Mouse (Mus musculus) CH12.LX (cell line): ENCODE results near the gene Gas7. TPM values are rescaled to one million over a fixed set of nuclear protein-coding genes. Genes with fewer than 3 reads are reported as not detected.

Experiments used
- DNase-seq: peaks from one replicate; pipeline ENCODE4 v3.0.0-alpha.2; 2013; ENCODE audit errors: extremely low read depth
- H3K27ac ChIP-seq: 2 replicates; pipeline ENCODE4 v1.5.1; 2012; ENCODE audit warnings: low read depth, mild to moderate bottlenecking, control low read depth, moderate library complexity; ENCODE audit not compliant: insufficient read depth
- H3K27me3 ChIP-seq: replicated peaks from 2 replicates; pipeline ENCODE3; 2012; ENCODE audit warnings: inconsistent platforms
- H3K36me3 ChIP-seq, 2 experiments: replicated peaks in 1 of 2; 2 replicates each; pipeline versions ENCODE3 to v1.6.1; 2012; ENCODE audit warnings: inconsistent platforms in 1 of 2, low read length in 1 of 2, mild to moderate bottlenecking in 1 of 2, mixed read lengths in 1 of 2, moderate library complexity in 1 of 2; ENCODE audit not compliant: control insufficient read depth in 1 of 2, insufficient read depth in 1 of 2
- H3K4me1 ChIP-seq, 2 experiments: 2 replicates each; pipeline ENCODE4 v1.6.1; 2012; ENCODE audit warnings: inconsistent platforms in 1 of 2, moderate library complexity in 1 of 2; ENCODE audit not compliant: insufficient read depth in 2 of 2, control insufficient read depth in 1 of 2
- H3K4me2 ChIP-seq: 2 replicates; pipeline ENCODE4 v1.6.1; 2012; ENCODE audit warnings: low read depth, mild to moderate bottlenecking, control low read depth; ENCODE audit not compliant: poor library complexity, insufficient read depth, severe bottlenecking
- H3K4me3 ChIP-seq, 3 experiments: fragments of 150-350 bp in 1 of 3; sonication (generic) in 1 of 3; replicated peaks in 1 of 3; 2 replicates each; pipeline versions ENCODE3 to v1.5.1; 2011 to 2012; ENCODE audit warnings: low read depth in 2 of 3, low read length in 2 of 3, mild to moderate bottlenecking in 2 of 3, moderate library complexity in 2 of 3, control low read depth in 1 of 3, improper control_type of control experiment in 1 of 3, inconsistent platforms in 1 of 3, mixed read lengths in 1 of 3; ENCODE audit not compliant: poor library complexity in 1 of 3
- H3K79me2 ChIP-seq: replicated peaks from 2 replicates; pipeline ENCODE4 v1.6.1; 2012; ENCODE audit warnings: mild to moderate bottlenecking, moderate library complexity; ENCODE audit not compliant: control insufficient read depth, poor library complexity, insufficient read depth, severe bottlenecking; ENCODE audit errors: extremely low read depth
- H3K9ac ChIP-seq: 2 replicates; pipeline ENCODE4 v1.6.1; 2012; ENCODE audit warnings: low read depth, mild to moderate bottlenecking, control low read depth, moderate library complexity; ENCODE audit not compliant: insufficient read depth
- H3K9me3 ChIP-seq: replicated peaks from 2 replicates; pipeline ENCODE3; 2012; ENCODE audit warnings: low read length, inconsistent platforms, mixed read lengths
- CHD1 ChIP-seq: IDR thresholded peaks from 2 replicates; pipeline ENCODE4 v1.6.1; 2012; ENCODE audit warnings: low read depth, low read length, improper control_type of control experiment, inconsistent platforms
- CHD2 ChIP-seq: IDR thresholded peaks from 2 replicates; pipeline ENCODE4 v1.6.1; 2011; ENCODE audit warnings: low read length, improper control_type of control experiment
- CTCF ChIP-seq, 2 experiments: IDR thresholded peaks in 1 of 2; conservative IDR thresholded peaks in 1 of 2; 2 replicates each; pipeline ENCODE4 v1.5.1; 2011 to 2012; ENCODE audit warnings: low read depth in 2 of 2, low read length in 2 of 2, improper control_type of control experiment in 1 of 2, inconsistent platforms in 1 of 2, mild to moderate bottlenecking in 1 of 2, moderate library complexity in 1 of 2
- EP300 ChIP-seq: IDR thresholded peaks from 2 replicates; pipeline ENCODE4 v1.6.1; 2011; ENCODE audit warnings: low read length, improper control_type of control experiment
- ETS1 ChIP-seq: conservative IDR thresholded peaks from 2 replicates; pipeline ENCODE4 v1.6.1; 2012; ENCODE audit warnings: low read depth, mild to moderate bottlenecking, inconsistent platforms, low read length, improper control_type of control experiment, moderate library complexity
- IRF4 ChIP-seq: IDR thresholded peaks from 2 replicates; pipeline ENCODE4 v1.6.1; 2014; ENCODE audit warnings: low read depth, mild to moderate bottlenecking, inconsistent platforms, low read length, improper control_type of control experiment
- KAT2A ChIP-seq: IDR thresholded peaks from 2 replicates; pipeline ENCODE4 v1.6.1; 2012; ENCODE audit warnings: low read length, improper control_type of control experiment, inconsistent platforms; ENCODE audit not compliant: insufficient replicate concordance
- MAFK ChIP-seq: IDR thresholded peaks from 2 replicates; pipeline ENCODE4 v1.6.1; 2011; ENCODE audit warnings: low read length, improper control_type of control experiment; ENCODE audit not compliant: insufficient replicate concordance
- MAX ChIP-seq: IDR thresholded peaks from 2 replicates; pipeline ENCODE4 v1.6.1; 2011; ENCODE audit warnings: low read length, improper control_type of control experiment
- MEF2A ChIP-seq: IDR thresholded peaks from 2 replicates; pipeline ENCODE4 v1.6.1; 2014; ENCODE audit warnings: low read depth, mild to moderate bottlenecking, inconsistent platforms, low read length, improper control_type of control experiment, borderline replicate concordance
- MXI1 ChIP-seq: IDR thresholded peaks from 2 replicates; pipeline ENCODE4 v1.6.1; 2011; ENCODE audit warnings: mild to moderate bottlenecking, low read depth, low read length, improper control_type of control experiment
- POLR2AphosphoS2 ChIP-seq: IDR thresholded peaks from 2 replicates; pipeline ENCODE4 v1.6.1; 2011; ENCODE audit warnings: low read depth, low read length, improper control_type of control experiment
- RAD21 ChIP-seq: IDR thresholded peaks from 2 replicates; pipeline ENCODE4 v1.6.1; 2011; ENCODE audit warnings: low read depth, mild to moderate bottlenecking, low read length, improper control_type of control experiment, moderate library complexity
- RCOR1 ChIP-seq: conservative IDR thresholded peaks from 2 replicates; pipeline ENCODE4 v1.6.1; 2012; ENCODE audit warnings: low read depth, mild to moderate bottlenecking, inconsistent platforms, low read length, improper control_type of control experiment
- SMC3 ChIP-seq: IDR thresholded peaks from 2 replicates; pipeline ENCODE4 v1.6.1; 2011; ENCODE audit warnings: low read depth, low read length, improper control_type of control experiment
- TBP ChIP-seq: conservative IDR thresholded peaks from 2 replicates; pipeline ENCODE4 v1.6.1; 2011; ENCODE audit warnings: low read depth, low read length, improper control_type of control experiment
- UBTF ChIP-seq: IDR thresholded peaks from 2 replicates; pipeline ENCODE4 v1.6.1; 2012; ENCODE audit warnings: low read depth, mild to moderate bottlenecking, inconsistent platforms, low read length, improper control_type of control experiment, moderate library complexity
- ZC3H11A ChIP-seq: IDR thresholded peaks from 2 replicates; pipeline ENCODE4 v1.6.1; 2012; ENCODE audit warnings: low read depth, mild to moderate bottlenecking, inconsistent platforms, low read length, improper control_type of control experiment
- dilution Hi-C: fragments of 300-500 bp; cut with MboI; formaldehyde crosslinking; loops from 2 replicates; pipeline ENCODE4 v1.14.3; 2020; ENCODE audit warnings: low sequenced_read_pairs; ENCODE audit not compliant: extremely low pct_unique_long_range_greater_than_20kb, extremely low pct_ligation_motif_present
- in situ Hi-C: fragments of 300-500 bp; cut with MboI; formaldehyde crosslinking; loops from 3 replicates; pipeline ENCODE4 v1.14.3; 2019; ENCODE audit warnings: low sequenced_read_pairs, low pct_ligation_motif_present, low pct_unique_long_range_greater_than_20kb, mixed read lengths
- polyA plus RNA-seq: library from polyadenylated mRNA; unstranded; fragments of >175 nt; gene quantifications from 2 replicates; pipeline ENCODE4 v1.2.1, GENCODE M21; 2012; ENCODE audit warnings: low read depth; ENCODE audit not compliant: insufficient read length
- total RNA-seq, 2 experiments: library from RNA; depleted of rRNA; stranded (reverse); fragments of 300-350 nt in 1 of 2; fragments of >200 nt in 1 of 2; gene quantifications; 2 replicates each; pipeline ENCODE4 v1.2.3; 2012 to 2014

The Gas7 gene
- total and polyA plus RNA-seq, 3 experiments, result 7.0 to 20.8 (median 7.0) TPM

- TF ChIP-seq MAX (0 out of 2 replicates have a peak, but pooled peaks have one; percentile 23), CTCF (conservative IDR thresholded peaks at IDR 0.05 in 1 of 2, IDR thresholded peaks at IDR 0.05 in 1 of 2; ENCODE audit: low read depth in 2 of 2, low read length in 2 of 2) (no peak)
- dilution Hi-C loops (no loop called here), in situ Hi-C loops (no loop called here)
Measured at GRCm38 (mm10) chr11:67515912-67516305, 60.7 kb downstream of the Gas7 start.

GRCm38 (mm10) chr11:67517748-67518147 lies 62.5 kb downstream of the Gas7 start:
- dilution Hi-C loops, result no loop called here

More at GRCm38 (mm10) chr11:67515912-67516305, 60.7 kb downstream of the Gas7 start:
- H3K27me3 ChIP-seq, result no peaks in the 10 kb centered on the region
- peaks cover 7% of the 10 kb centered on the region for H3K9me3 ChIP-seq
- peaks cover 0 to 8% of the 10 kb centered on the region in 2 experiments; a peak in 1 of 4 replicates for H3K4me1 ChIP-seq
- no peaks in the 10 kb centered on the region for H3K79me2 ChIP-seq
- H3K36me3 ChIP-seq, result no peaks in the 10 kb centered on the region
- H3K9ac ChIP-seq, result no peak overlapping the region
- H3K4me2 ChIP-seq, result no peak overlapping the region
- no peak for DNase-seq
- no peak overlapping the region for H3K4me3 ChIP-seq
- no peak overlapping the region for H3K27ac ChIP-seq

GRCm38 (mm10) chr11:67518985-67519384 lies 63.7 kb downstream of the Gas7 start:
- in situ Hi-C loops, result no loop called here
- no peak for DNase-seq
- no peak overlapping the region for H3K4me2 ChIP-seq
- TF ChIP-seq ETS1, result no peak
- TF ChIP-seq RAD21, result no peak
- TF ChIP-seq CTCF (conservative IDR thresholded peaks at IDR 0.05 in 1 of 2, IDR thresholded peaks at IDR 0.05 in 1 of 2; ENCODE audit: low read depth in 2 of 2, low read length in 2 of 2), result no peak
- TF ChIP-seq RCOR1, result no peak
- TF ChIP-seq KAT2A, result no peak
- TF ChIP-seq POLR2AphosphoS2, result no peak
- TF ChIP-seq IRF4, result no peak
- TF ChIP-seq CHD1, result no peak
- TF ChIP-seq MAX, result no peak
- TF ChIP-seq CHD2, result no peak
- TF ChIP-seq MAFK, result no peak
- TF ChIP-seq MXI1, result no peak
- no peak for TF ChIP-seq ZC3H11A
- TF ChIP-seq, all 38 proteins: peak for 0
- Histone ChIP-seq H3K9ac (no peak overlapping the region), H3K4me3 (no peak overlapping the region), H3K27me3 (no peaks in the 10 kb centered on the region), H3K27ac (no peak overlapping the region), H3K79me2 (no peaks in the 10 kb centered on the region), H3K36me3 (no peaks in the 10 kb centered on the region), H3K4me1 (peaks cover 8 to 22% of the 10 kb centered on the region in 2 experiments; a peak in 3 of 4 replicates), H3K9me3 (peaks cover 7% of the 10 kb centered on the region)
- dilution Hi-C loops, result no loop called here

More at GRCm38 (mm10) chr11:67517748-67518147, 62.5 kb downstream of the Gas7 start:
- H3K4me2 ChIP-seq, result no peak overlapping the region
- TF ChIP-seq MEF2A (no peak), TBP (no peak), KAT2A (no peak), EP300 (no peak), UBTF (no peak), ZC3H11A (no peak), SMC3 (peak; percentile 61), MXI1 (no peak), CTCF (conservative IDR thresholded peaks at IDR 0.05 in 1 of 2, IDR thresholded peaks at IDR 0.05 in 1 of 2; ENCODE audit: low read depth in 2 of 2, low read length in 2 of 2) (peak; percentile 23 to 54; a peak in 3 of 4 replicates), RAD21 (peak; percentile 49)
- peaks cover 7 to 13% of the 10 kb centered on the region in 2 experiments; a peak in 3 of 4 replicates for H3K4me1 ChIP-seq
- in situ Hi-C loops, result no loop called here
- H3K27me3 ChIP-seq, result no peaks in the 10 kb centered on the region
- no peak for DNase-seq
- H3K27ac ChIP-seq, result no peak overlapping the region
- H3K9me3 ChIP-seq, result peaks cover 7% of the 10 kb centered on the region
- no peak overlapping the region for H3K9ac ChIP-seq
- no peak overlapping the region for H3K4me3 ChIP-seq
- no peaks in the 10 kb centered on the region for H3K79me2 ChIP-seq
- no peaks in the 10 kb centered on the region for H3K36me3 ChIP-seq
